Mouse (Mus musculus) CD8-positive naive resting alpha-beta T cell, adult 2 months (primary cell): Measurements from ENCODE around the gene Trim28.
A peak's percentile ranks its signal among the peaks of the same experiment; 100 is the strongest.

Source experiments
- DNase-seq, 2 experiments: peaks; one replicate each; pipeline ENCODE4 v3.0.0; 2022; ENCODE audit warnings: low read depth in 2 of 2, low spot score in 2 of 2

The Trim28 gene

DNA sequence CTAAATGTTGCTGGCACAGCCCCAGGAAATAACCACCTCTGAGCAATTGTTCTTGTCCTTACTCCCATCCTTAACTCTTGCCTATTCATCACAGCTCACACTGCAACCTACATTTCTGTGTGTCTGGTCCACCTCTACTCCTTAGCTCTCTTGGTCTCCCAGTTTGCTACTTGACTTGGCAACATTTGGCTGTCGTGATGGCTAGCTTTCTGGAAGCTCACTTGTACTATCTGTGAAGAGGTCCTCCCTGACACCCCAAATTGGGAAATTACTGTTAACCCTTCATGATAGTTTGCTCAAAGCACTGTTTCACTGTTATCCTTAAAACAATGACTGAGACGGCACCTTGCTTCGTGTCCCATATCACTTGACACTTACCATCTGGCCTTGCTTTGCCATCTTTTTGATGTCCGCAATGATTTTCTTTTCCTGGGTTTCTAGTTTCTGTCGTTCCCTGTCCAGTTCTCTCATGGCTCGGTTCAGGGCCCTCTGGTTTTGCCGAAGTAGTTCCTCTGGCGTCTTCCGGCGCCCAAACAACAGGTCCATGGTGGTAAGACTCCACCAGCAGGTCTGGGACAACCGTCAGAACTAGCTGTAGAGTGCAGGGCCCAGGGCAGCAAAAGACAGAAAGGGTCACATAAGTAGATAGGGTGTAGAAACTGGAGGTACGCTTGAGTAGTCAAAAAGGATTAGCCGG lies 34.7 kb downstream of the Trim28 start:
- no peak for DNase-seq

- DNase-seq: peak; percentile 96
These were observed 35.4 kb downstream of the Trim28 start, which contains the start of gene Chmp2a for GRCm38 (mm10) chr7:13034148-13034977. TSS of gene Chmp2a (minus strand) at chr7:13034807.

DNA sequence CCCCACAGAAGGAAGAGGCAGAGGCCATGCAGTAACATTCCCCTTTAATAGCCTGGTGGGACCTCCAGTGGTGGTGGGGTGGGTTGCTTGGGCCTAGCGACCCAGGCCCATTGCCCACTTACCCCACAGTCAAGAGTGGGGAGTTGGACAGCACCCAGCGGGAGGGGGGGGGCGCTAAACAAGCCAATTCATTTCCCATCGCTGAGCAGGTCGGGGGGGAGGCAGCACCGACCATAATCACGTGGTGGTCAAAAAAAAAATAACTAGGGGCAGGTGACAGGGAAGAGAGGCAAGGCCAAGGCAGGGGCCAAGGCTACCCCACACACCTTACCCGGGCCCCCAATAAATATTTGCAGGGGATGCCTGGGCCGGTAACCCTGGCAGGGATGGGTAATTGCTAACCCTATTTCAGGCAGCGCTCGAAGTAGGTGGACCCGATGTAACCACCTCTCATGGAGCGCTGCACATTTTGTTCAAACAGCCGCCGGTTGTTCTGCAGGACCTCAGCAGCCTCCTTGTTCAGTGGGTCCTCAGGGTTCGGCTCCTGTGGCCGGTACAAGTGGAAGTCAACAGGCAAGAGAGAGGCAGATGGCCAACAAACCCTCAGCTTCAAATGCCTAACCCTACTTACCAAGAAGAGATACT lies 36.4 kb downstream of the Trim28 start:
- DNase-seq: no peak

GRCm38 (mm10) chr7:13036806-13037205 lies 37.9 kb downstream of the Trim28 start:
- no peak for DNase-seq

DNA sequence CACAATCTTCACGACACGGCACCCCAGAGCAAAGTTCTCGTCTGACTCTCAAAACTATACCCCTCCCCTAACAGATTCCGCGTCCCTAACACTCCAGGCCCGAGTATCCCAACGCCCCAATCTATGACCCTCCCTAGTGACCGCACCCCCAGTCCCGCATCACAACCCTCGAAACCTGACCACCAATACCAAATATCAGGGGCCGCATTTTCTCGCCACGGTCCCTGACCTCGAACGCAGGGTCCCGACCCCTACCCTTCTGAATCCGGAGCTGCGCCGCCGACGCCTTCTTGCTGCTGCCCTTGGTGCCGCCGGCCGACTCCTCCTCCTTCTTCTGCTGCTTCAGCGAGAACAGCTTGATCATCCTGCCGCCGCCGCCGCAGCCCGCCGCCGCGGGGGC lies 38.5 kb downstream of the Trim28 start:
- DNase-seq: no peak

DNA sequence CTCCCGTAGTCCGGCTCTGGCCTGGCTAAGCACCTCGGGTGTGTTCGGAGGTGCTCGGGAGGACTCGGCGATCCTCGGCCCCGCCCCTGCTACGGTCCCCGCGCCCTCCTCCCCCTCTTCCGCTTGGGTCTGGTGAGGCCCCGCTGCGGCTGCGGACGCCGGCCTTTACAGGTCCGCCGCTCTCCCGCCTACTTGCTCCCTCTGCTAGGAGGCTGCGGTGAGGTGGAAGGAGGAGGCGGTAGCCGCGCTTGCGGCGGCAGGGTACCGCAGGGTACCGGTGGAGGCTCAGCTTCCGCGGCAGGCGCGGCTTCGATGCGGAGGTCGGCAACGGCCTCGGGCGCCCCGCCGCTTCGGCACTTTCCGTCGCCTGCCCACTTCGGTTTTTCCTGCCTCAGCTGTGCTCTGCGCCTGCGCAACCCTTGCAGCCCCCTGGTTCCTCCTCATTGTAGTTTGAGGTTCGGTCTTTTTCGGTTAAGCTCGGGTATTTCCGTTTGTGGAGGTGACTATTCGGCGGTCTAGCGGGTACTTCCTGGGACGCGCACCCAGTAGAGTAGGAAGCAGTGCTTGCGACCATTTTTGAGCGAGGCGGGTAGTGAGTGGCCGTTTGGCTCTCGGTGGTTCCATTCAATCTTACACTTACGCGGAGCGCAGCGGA lies 39.1 kb downstream of the Trim28 start, which contains the start of gene Ube2m:
Gene Ube2m, minus strand, starts transcription at position 375 of the 655 bp plus-strand sequence.
- peak; percentile 99 for DNase-seq

DNA sequence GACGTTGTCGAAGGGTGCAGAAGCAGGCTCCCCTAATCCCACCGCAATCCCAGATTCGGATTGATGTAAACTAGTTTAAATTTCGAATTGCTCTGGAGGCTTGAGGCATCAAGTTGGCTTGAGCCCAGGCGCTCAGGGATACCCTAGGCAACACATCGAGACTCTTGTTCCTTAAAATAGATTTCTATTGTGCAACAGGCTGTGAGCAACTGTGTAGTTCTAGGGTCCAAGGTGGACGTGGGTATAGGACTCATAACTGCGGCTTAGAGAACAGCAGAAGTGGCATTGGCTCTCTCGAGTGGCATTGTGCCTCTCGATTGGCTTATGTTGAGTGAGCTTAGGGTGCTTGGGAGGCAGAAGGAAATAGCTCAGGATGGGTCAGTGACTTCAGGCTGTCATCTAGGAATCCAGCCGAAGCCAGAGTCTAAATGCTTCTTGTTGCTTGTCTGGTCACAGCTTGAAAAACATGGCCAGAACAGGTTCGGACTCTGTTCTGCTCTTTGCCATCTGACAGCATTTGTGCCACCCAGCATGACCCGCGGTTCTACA lies 39.8 kb downstream of the Trim28 start:
- DNase-seq: no peak

GRCm38 (mm10) chr7:13039181-13039580 lies 40.3 kb downstream of the Trim28 start:
- no peak for DNase-seq

GRCm38 (mm10) chr7:13041256-13041655 lies 42.3 kb downstream of the Trim28 start:
- DNase-seq: no peak

- no peak for DNase-seq
These were observed 43.6 kb downstream of the Trim28 start for GRCm38 (mm10) chr7:13042511-13042910.

- no peak for DNase-seq
These were observed 44.2 kb downstream of the Trim28 start for GRCm38 (mm10) chr7:13043120-13043444.

DNA sequence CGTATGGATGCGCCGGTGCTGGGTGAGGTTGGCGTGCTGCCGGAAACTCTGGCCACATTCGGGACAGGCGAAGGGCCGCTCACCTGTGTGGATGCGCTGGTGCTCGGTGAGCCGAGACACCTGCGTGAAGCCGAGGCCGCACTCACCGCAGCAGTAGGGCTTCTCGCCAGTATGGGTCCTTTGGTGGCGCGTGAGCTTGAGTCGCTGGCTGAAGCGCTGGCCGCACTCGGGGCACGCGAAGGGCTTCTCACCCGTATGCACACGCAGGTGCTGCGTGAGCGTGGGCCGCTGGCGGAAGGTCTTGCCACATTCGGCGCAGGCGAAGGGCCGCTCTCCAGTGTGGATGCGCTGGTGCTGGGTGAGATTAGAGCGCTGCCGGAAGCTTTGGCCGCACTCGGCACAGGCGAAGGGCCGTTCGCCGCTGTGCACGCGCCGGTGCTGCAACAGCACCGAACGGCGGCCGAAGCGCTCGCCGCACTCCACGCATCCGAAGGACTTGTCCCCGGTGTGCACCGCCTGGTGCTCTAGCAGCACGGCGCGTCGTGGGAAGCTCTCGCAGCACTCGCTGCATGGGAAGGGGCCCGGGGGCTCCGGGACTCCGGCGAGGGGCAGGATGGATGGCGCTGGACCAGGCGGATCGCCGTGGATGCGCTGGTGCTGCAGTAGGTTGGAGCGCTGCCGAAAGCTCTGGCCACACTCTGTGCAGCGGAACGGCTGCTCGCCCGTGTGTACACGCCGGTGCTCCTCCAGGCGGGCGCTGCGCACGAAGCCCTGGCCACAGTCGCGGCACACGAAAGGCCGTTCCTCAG lies 44.7 kb downstream of the Trim28 start:
- no peak for DNase-seq

GRCm38 (mm10) chr7:13044254-13044625 lies 45.3 kb downstream of the Trim28 start:
- no peak for DNase-seq

GRCm38 (mm10) chr7:13046084-13046483 lies 47.2 kb downstream of the Trim28 start:
- DNase-seq: peak; percentile 60 to 67

DNA sequence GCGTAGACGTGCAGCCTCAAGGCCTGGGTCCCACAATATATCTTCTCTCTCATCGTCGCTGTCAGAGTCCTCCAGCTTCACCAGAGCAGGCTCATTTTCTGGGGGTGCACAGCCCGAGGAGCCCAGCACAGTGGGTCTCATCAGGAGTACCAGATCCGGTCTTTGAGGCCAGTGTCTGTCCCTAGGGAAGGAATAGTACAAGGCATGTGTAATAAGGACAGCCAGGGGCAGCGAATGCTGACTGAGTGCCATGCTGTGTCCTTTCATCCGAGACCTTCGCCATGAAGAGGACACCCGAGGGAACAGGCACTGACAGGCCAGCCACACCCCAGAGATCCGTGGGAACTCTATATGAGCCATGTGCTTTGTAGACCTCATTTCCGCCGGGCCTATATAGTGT lies 54.1 kb downstream of the Trim28 start:
- no peak for DNase-seq

- no peak for DNase-seq
These were observed 54.6 kb downstream of the Trim28 start for GRCm38 (mm10) chr7:13053501-13053900.

- no peak for DNase-seq
These were observed 55.0 kb downstream of the Trim28 start for GRCm38 (mm10) chr7:13053961-13054286.

- peak; percentile 87 to 88 for DNase-seq
These were observed 55.5 kb downstream of the Trim28 start, which contains the start of gene Mzf1 for GRCm38 (mm10) chr7:13054287-13055010. TSS of gene Mzf1 (minus strand) at chr7:13054764.

GRCm38 (mm10) chr7:13056913-13057700 lies 58.2 kb downstream of the Trim28 start:
- no peak for DNase-seq
